Mouse (Mus musculus): ENCODE data around the gene Tgfbr3. TPM values are rescaled to one million over a fixed set of nuclear protein-coding genes. Genes with fewer than 3 reads are reported as not detected.

Tgfbr3 gene
- 0.13 TPM in 2 replicates for polyA plus RNA-seq (2012)

DNA sequence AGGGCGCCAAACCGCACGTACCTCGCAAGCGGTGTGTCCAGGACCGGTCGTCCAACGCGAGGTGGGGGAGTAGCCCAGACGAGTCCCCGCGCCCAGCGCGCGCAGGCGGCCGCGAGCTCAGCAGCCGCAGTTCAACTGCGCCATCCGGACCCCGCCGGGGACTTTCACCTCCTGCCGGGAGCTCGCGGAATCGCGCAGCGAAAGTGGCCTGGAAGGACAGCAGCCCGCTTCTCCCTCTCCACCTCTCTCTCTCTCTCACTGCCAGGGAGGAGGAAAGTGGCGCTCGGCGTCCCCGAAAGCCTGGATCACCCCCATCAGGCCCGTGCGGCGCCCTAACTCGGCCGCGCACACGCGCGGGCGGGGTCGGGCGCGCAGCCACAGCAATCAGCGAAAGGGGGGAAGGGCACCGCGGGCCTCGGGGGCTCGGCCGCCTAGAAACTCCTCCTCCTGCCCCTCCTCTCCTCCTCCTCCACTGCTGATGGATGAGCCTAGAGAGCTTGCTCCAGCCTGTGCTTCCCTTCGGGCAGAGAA lies at the start of gene Tgfbr3:
Gene Tgfbr3, minus strand, starts transcription at position 396 of the 531 bp plus-strand sequence.
- no peak for TF ChIP-seq GATA1 (IDR thresholded peaks at IDR 0.05; ENCODE audit: low read length)

DNA sequence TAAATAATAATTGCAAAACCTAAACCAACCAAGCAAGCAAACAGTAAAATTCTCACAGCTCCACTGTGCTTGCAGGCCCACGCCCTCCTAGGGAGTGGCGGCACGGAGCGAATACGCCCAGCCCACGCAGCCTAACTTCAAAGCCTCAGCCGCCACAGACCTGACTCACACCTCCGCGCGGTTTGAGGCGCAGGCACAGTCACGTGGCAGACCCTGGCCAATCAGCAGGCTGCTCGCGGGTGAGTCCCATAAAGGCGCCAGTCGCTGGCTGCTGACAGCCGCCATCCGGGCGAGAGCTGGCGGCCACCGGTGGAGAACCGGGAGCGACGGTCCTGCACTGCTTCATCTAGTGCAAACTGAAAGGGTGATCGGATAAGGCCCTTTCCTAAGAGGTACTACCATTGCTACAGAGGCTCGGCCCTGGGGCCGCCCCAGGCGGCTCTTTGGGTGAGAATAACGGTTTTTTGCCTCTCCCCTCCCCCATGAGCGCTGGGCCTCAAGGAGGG lies 41.5 kb upstream of the Tgfbr3 start, which contains the start of gene Brdt:
Gene Brdt, plus strand, starts transcription at position 244 of the 506 bp plus-strand sequence.
- no peak for TF ChIP-seq GATA1 (IDR thresholded peaks at IDR 0.05; ENCODE audit: low read length)

- no peak for TF ChIP-seq GATA1 (IDR thresholded peaks at IDR 0.05; ENCODE audit: low read length)
Observed at GRCm38 (mm10) chr5:107320703-107321102, 31.3 kb upstream of the Tgfbr3 start.

DNA sequence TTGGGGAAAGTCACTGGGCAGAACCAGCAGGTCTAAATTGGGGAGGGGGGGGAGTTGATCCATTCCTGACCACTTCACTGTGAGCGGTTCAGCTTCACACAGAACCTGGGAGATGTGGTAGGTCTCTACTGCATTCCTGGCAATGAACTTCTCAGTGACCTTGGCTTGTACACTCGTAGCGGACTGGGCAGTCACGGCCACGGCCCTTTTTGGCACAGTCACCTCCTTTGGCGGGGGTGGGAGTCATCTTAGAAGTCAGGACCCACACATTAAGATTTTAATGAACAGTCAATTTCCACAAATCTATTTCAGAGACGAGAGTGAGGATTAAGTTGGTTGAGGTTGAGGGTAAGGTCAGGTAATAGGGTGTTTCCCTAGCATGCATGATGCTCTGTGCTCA lies 27.7 kb upstream of the Tgfbr3 start:
- no peak for TF ChIP-seq GATA1 (IDR thresholded peaks at IDR 0.05; ENCODE audit: low read length)

DNA sequence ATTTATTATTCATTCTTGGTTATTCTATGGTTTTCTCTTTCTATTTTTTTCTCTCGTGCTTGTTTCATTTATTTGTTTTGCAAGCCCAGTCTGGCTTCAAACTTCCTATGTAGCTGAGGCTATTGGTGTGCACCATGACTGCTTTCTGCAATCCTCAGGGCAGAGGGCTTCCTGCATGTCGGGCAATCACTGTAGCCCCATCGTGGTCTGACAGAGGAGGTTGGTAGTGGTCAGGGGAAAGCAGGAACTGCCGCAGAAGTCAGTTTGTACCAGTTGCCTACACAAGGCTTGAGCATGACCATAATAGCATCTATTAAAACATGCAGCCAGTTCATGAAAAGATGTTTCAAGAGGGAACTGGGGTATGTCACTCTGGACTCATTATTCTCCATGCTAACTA lies 18.0 kb upstream of the Tgfbr3 start:
- TF ChIP-seq GATA1 (IDR thresholded peaks at IDR 0.05; ENCODE audit: low read length) = no peak

DNA sequence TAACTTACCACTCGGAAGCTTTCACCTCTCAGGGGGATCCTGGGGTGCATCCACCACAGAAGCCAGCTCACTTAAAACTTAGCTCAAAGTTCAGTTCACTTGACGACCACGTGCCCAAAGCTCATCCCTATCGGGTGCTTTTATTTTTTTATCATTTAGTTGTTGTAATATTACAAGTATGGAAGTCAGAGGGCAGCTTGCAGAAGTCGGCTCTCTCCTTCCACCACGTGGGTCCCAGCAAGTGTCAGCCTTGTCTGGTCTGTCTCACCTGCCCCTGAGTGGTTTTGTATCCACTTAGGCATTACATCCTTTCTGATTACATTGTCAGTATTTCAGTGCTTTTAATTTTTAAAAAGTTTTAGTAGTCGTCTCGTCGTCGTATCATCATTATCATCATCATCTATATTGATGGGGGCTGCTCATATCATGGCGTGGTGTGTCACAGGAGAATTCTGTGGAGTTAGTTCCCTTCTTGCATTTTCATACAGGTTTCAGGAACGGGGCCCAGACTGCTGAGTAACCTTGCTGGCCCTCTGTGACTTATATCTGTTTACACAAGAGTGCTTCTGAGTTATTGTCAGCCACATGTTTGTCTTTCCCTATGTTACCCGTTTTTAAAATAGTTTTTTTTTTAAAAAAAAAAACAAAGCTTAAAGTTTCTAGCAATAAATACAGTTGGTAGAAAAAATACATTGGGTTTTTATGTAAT lies 14.8 kb upstream of the Tgfbr3 start:
- no peak for TF ChIP-seq GATA1 (IDR thresholded peaks at IDR 0.05; ENCODE audit: low read length)

DNA sequence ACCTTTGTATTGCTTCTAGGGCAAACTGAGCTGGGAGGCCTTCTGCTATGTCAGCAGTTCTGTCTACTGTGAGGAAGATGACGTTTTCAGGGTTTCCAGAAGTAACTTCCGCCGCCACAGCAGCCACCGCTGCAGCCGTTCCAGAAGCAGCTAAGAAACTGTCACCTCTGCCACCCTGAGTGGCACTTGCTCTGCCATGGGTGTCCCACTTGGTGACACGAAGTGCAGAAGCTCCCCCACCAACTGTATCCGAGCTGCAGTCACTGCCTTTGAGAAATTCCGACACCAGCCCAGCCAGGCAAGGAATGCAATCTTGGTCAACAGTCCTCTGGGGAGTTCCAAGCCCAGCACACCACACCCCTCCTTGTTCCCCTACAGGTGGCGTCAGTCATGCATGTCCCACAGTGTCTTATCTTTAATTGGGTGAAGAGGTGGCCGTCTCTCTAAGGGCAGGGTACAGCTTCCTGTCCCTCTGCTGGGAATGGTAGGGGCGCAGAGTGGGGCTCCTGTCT lies 14.0 kb upstream of the Tgfbr3 start:
- TF ChIP-seq GATA1 (IDR thresholded peaks at IDR 0.05; ENCODE audit: low read length) = no peak

DNA sequence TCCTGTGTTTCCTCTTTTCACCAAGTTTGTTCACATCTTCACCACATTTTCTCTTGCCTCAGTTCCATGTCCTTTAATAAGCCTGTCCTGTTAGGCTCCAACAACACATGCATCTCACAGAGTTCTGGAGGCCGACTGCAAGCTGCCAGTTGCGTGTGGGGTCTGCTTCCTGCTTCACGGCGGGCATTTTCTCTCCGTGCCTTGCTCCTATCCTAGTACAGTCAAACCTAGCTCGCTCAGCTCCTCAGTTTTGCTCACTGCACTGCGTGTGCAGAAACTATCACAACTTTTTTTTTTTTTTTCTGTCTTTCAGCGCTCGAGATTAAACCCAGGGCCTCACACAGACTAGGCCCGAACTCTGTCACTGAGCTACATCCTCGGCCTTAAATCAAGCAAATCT lies 9.4 kb upstream of the Tgfbr3 start:
- TF ChIP-seq GATA1 (IDR thresholded peaks at IDR 0.05; ENCODE audit: low read length) = no peak

DNA sequence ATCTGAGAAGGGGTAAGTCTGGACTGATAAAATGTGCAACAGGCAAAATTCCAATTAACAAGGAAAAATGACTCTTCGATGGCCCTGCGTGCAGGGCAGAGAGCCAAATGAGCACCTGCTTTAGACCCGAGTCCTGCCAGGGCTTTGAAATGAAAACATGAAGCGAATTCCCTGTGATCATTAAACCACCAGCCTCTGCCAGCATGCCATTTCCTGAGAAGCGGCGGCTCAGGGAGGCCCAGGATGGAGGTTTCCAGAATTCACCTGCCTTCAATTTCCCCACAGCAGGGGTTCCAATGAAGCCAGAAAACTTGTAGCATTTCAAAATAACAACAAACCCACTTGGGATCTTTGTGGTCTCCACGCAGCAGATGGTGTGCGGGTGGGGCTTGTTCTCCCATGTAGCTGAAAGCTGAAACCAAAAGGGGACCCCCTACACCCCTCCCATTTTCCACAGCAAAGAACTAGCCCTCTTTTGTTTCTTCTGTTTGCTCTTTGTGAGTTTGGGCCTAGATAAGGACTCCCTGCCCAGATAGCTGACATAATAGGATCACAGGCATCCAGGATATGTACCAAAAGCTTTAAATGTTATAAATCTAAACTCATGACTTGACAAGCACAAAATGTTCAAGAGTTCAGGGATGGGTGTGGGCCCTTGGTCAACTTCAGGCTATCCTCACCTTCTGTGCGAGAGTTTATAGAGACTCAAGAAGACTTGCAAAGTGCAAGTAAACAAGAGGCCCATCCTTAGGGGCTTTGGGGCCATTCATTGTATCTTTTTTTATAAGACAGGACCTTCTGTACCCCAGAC lies 7.3 kb upstream of the Tgfbr3 start:
- no peak for TF ChIP-seq GATA1 (IDR thresholded peaks at IDR 0.05; ENCODE audit: low read length)

- no peak for TF ChIP-seq GATA1 (IDR thresholded peaks at IDR 0.05; ENCODE audit: low read length)
Observed at GRCm38 (mm10) chr5:107295817-107296511, 6.5 kb upstream of the Tgfbr3 start.

DNA sequence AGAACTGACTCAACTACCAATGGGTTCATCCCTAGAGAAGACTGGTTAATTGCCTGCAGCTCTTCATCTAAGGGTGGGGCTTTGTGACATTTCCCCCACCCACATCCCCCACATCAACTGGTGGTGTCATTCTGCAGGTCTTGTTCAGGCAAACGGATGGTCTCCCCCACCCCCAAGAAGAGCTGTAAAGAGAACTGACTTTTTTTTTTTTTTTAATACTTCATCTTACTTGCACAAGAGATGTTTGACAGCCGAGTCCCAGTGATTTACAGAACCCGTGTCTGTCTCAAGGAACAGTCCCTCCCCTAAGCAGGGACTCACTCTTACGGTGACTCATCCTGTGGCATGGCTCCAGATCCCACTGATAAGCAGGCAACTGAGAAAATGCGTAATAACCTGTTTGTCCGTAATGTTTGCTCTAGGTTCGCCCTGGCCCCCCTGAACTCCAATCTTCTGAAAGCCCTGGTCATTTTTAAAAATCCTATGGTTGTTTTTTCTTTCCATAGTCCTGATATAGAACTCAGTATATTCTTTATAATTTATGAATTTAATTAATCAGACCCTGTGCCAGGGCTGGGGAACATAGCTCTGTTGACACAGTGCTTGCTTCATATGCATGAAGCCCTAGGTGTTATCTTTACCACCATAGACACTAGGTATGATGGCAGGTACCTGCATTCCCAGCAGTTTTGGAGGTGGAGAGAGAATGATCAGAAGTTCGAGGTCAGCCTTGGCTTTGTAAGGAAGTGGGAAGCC lies 5.8 kb upstream of the Tgfbr3 start:
- no peak for TF ChIP-seq GATA1 (IDR thresholded peaks at IDR 0.05; ENCODE audit: low read length)

DNA sequence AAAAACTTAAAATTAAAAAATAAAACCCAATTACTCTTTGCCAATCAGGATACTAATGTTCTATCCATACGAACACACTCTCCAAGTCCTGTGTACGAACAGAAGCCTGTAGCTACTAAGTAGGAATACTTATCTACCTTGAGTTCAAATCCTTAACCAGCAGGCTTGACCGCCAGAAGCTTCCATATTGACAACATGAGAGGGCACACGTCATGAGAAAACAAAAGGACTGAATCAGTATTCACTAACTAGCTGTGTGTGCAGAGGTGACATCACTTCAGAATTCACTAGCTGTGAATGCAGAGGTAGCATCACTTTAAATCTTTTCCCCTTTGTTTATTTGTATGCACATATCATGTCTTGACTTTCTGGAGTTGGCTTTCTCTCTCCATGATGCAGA lies 4.6 kb upstream of the Tgfbr3 start:
- no peak for TF ChIP-seq GATA1 (IDR thresholded peaks at IDR 0.05; ENCODE audit: low read length)

GRCm38 (mm10) chr5:107289986-107290385 lies 557 bp upstream of the Tgfbr3 start:
- TF ChIP-seq GATA1 (IDR thresholded peaks at IDR 0.05; ENCODE audit: low read length) = no peak

DNA sequence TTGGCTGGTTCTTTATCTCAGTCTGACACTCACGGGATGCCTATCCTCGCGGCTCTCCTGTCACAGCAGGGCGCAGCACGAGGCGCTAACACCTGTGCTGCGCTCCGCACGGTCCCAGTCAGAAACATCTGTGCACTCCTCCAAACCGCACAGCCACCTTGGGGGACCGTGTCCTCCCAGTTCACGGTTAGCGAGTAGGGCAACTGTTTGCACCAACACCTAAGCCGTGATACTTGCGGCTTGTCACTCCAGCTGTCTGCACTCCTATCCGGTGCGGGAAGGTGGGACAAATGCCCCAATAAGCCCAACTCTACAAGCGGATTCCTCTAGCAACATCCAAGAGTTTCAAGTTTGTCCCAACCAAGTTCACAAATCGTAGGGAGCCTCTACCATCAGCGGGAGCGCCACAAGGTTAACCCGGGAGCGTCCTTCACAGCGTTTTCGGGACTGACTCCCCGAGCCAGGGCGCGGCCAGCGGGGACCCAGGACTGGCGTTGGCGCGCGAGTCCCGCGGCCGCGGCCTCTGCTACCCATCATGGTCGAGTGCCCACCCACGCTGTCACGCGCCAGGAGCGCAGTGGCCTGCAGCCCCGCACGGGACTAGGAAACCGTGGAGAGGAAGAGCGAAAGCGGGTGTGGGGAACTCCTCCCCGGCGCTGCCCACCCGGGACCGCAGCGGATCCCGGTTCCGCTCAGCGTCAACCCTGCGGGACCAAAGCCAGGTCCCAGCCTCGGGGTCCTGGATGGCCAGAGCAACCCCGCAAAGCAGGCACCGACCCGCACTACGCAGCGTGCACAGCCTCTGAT lies 799 bp downstream of the Tgfbr3 start:
- TF ChIP-seq GATA1 (IDR thresholded peaks at IDR 0.05; ENCODE audit: low read length) = no peak
